Mouse (Mus musculus): ENCODE measurements around the gene Hps3.

GRCm38 (mm10) chr3:19960570-19961114 is 74.5 kb downstream of the Hps3 start:
- no peak for TF ChIP-seq CTCF (IDR thresholded peaks at IDR 0.05; ENCODE audit: borderline replicate concordance, insufficient read depth, low read depth, low read length)
- no peak for TF ChIP-seq POLR2A (IDR thresholded peaks at IDR 0.05; ENCODE audit: borderline replicate concordance, insufficient read depth, low read length)
